Mouse (Mus musculus) kidney, embryonic 15.5 days (tissue): ENCODE results near the gene Nek1. TPM values are rescaled to one million over a fixed set of nuclear protein-coding genes. Genes with fewer than 3 reads are reported as not detected.

ENCODE experiments used
- ATAC-seq: fragments of 200-750 bp; cut with Nextera tagmentation; replicated peaks from 2 replicates; pipeline ENCODE4 v1.8.0; 2017; ENCODE audit warnings: moderate TSS enrichment; ENCODE audit not compliant: low FRiP score
- H3K27ac ChIP-seq: fragments of 300-500 bp; sonication (generic); 2 replicates; pipeline ENCODE4 v1.5.1; 2015; ENCODE audit warnings: mild to moderate bottlenecking, inconsistent platforms
- H3K27me3 ChIP-seq: fragments of 300-500 bp; sonication (generic); 2 replicates; pipeline ENCODE4 v1.6.1; 2015; ENCODE audit warnings: inconsistent platforms
- H3K36me3 ChIP-seq: fragments of 300-500 bp; sonication (generic); 2 replicates; pipeline ENCODE4 v1.6.1; 2015; ENCODE audit warnings: inconsistent platforms
- H3K4me1 ChIP-seq: fragments of 300-500 bp; sonication (generic); 2 replicates; pipeline ENCODE4 v1.6.1; 2015; ENCODE audit warnings: inconsistent platforms
- H3K4me2 ChIP-seq: fragments of 300-500 bp; sonication (generic); 2 replicates; pipeline ENCODE4 v1.6.1; 2015; ENCODE audit warnings: moderate library complexity, mild to moderate bottlenecking, inconsistent platforms
- H3K4me3 ChIP-seq: fragments of 300-500 bp; sonication (generic); replicated peaks from 2 replicates; pipeline ENCODE4 v1.5.1; 2015; ENCODE audit warnings: mild to moderate bottlenecking, inconsistent platforms
- H3K9ac ChIP-seq: fragments of 300-500 bp; sonication (generic); 2 replicates; pipeline ENCODE4 v1.6.1; 2015; ENCODE audit warnings: mild to moderate bottlenecking, inconsistent platforms
- H3K9me3 ChIP-seq: fragments of 300-500 bp; sonication (generic); replicated peaks from 2 replicates; pipeline ENCODE4 v1.6.1; 2016; ENCODE audit warnings: inconsistent platforms
- WGBS: fragments of 180-500 bp; shearing (Covaris S2); methylation state at CpG from one replicate; pipeline ENCODE4 v1.1.7; 2015; ENCODE audit warnings: mixed read lengths; 5-methylcytosine and 5-hydroxymethylcytosine counted together
- polyA plus RNA-seq: library from polyadenylated mRNA; unstranded; fragments of >200 nt; fragmentation: Nextera tagmentation; extraction: Ambion mirVana; gene quantifications from 2 replicates; pipeline ENCODE4 v1.2.1, GENCODE M21; 2015

The Nek1 gene
- polyA plus RNA-seq, 1 experiment from 2014 or later = 20.3 TPM

GRCm38 (mm10) chr8:61171546-61171945, 178.6 kb downstream of the Nek1 start:
- no peak overlapping the region for H3K27ac ChIP-seq
- no peaks in the 10 kb centered on the region for H3K27me3 ChIP-seq
- H3K36me3 ChIP-seq = no peaks in the 10 kb centered on the region
- H3K4me2 ChIP-seq = no peak overlapping the region
- no peaks in the 10 kb centered on the region for H3K4me1 ChIP-seq
- no peak for ATAC-seq
- H3K9me3 ChIP-seq = no peaks in the 10 kb centered on the region
- no peak overlapping the region for H3K4me3 ChIP-seq
- H3K9ac ChIP-seq = no peak overlapping the region
- 65% methylated on average over 3 of the region's 3 CpGs for WGBS

- Histone ChIP-seq H3K36me3 (no peaks in the 10 kb centered on the region), H3K4me1 (no peaks in the 10 kb centered on the region; the same call in 1 of the 2 replicates), H3K4me2 (no peak overlapping the region), H3K9me3 (no peaks in the 10 kb centered on the region), H3K27ac (no peak overlapping the region), H3K9ac (no peak overlapping the region), H3K4me3 (no peak overlapping the region), H3K27me3 (no peaks in the 10 kb centered on the region)
- WGBS = 68% methylated on average over 7 of the region's 7 CpGs
- ATAC-seq = no peak
These were observed 181.0 kb downstream of the Nek1 start for GRCm38 (mm10) chr8:61173921-61174492.

DNA sequence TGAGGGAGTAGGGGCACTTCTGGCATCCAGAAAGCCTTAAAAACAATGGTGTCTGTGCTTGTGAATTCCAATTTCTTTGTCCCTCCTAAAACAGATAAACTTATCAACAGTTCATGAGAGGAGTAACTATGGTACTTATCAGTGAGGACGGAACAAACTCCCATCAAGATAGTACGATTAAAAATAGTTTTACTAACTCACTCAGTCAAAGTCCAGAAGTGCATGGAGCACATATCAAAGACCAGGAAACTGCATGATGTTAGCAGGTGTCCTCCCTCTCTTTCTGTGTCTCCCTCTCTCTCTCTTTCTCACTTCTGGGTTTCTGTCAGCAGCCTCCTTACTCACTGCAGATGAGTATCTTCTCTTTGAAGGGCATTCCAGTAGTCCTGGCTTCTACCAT, 182.9 kb downstream of the Nek1 start:
- WGBS = 88% methylated on average over 2 of the region's 2 CpGs
- H3K27me3 ChIP-seq = no peaks in the 10 kb centered on the region
- no peaks in the 10 kb centered on the region; the same call in 1 of the 2 replicates for H3K4me1 ChIP-seq
- no peak overlapping the region for H3K27ac ChIP-seq
- ATAC-seq = no peak
- H3K9ac ChIP-seq = no peak overlapping the region
- no peak overlapping the region for H3K4me2 ChIP-seq
- H3K4me3 ChIP-seq = no peak overlapping the region
- H3K9me3 ChIP-seq = no peaks in the 10 kb centered on the region
- H3K36me3 ChIP-seq = no peaks in the 10 kb centered on the region

DNA sequence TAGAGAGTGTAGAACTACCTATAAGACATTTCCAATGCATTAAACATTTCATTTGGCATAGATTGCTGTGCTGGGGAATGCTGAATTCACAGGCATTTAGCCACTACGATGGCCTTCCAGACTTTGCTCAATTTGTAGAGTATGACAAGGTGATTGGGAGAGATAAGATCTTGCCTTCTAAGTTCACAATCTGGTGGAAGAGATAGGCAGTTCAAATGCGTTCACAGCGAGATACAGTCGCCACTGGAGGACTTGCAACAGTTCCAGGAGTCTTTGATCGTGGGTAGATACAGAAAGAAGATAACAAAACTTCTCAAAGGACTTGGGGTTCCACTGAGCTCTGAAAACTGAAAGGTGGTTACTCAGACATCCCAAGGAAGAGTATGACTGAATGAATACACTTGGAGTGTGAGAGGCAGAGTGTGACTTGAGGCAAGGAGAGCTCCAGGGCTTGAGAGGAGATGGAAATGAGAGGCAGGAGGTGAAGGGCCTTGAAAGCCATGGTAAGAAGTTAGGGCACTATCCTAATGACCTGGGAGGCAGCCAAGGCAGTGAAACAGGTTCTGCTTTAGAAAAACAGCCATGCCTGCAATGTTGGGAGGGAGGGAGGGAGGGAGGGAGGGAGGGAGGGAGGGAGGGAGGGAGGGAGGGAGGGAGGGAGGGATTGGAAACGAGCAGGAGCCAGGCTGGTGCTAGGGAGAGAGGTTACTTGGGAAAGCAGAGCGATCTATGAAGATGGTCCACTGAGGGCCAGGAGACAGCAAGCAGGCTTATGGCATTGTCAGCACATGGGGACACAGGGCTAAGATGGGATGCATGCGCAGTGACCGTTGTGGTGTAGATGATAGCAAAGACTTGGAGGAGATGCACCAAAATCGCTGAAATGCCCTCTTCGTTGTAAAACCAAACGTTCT, 184.9 kb downstream of the Nek1 start:
- Histone ChIP-seq H3K9me3 (no peaks in the 10 kb centered on the region), H3K9ac (no peak overlapping the region), H3K27me3 (no peaks in the 10 kb centered on the region), H3K4me3 (no peak overlapping the region), H3K4me2 (no peak overlapping the region), H3K4me1 (no peaks in the 10 kb centered on the region; the same call in 1 of the 2 replicates), H3K36me3 (no peaks in the 10 kb centered on the region), H3K27ac (no peak overlapping the region)
- no peak for ATAC-seq
- 78% methylated on average over 12 of the region's 12 CpGs for WGBS

DNA sequence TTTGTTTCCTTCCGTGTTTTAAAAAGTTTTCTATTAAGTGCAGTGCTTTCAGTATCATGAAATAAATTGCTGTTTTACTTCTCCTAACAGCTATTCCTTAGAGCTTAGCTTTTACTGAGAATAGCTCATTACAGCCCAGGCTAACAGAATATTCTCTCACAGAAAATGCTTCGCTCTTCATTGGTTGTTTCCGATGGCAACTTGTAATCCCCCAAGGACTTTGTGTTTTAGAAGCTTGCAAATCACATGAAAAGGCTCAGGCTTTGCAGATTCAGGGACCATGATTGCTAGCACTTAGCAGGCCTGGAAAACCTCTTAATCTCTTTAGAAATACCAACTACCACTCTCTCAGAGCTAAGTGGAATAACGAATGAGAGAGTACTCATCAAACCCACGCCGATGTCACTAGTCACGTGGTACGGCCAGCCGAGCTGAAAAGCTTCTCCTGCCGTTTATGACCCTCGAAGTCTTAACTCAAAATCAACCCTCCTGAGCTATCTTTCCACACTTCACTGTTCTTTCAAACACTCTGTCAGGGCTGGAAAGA, 185.7 kb downstream of the Nek1 start:
- no peak overlapping the region for H3K9ac ChIP-seq
- no peaks in the 10 kb centered on the region; the same call in 1 of the 2 replicates for H3K4me1 ChIP-seq
- no peak overlapping the region for H3K4me3 ChIP-seq
- WGBS = 45% methylated on average over 11 of the region's 11 CpGs
- no peaks in the 10 kb centered on the region for H3K9me3 ChIP-seq
- H3K27ac ChIP-seq = no peak overlapping the region
- ATAC-seq = no peak
- H3K27me3 ChIP-seq = no peaks in the 10 kb centered on the region
- H3K4me2 ChIP-seq = no peak overlapping the region
- H3K36me3 ChIP-seq = no peaks in the 10 kb centered on the region

Other genes with a start within 250 kb of the Nek1 start
- 107 and 113 TPM in 2 replicates for gene Hpf1, start 102.8 kb upstream of the Nek1 start, polyA plus RNA-seq
- gene Clcn3, start 9.9 kb upstream of the Nek1 start, polyA plus RNA-seq = 26.5 and 27.1 TPM in 2 replicates
- gene Sh3rf1, start 230.7 kb downstream of the Nek1 start, polyA plus RNA-seq = 21.4 and 22.4 TPM in 2 replicates